Comparison of ENCODE assay signal across 8 mouse cellular contexts in genomic region chr9:61946623-61947401, GRCm38 (mm10). TPM values are rescaled to one million over a fixed set of nuclear protein-coding genes. Genes with fewer than 3 reads are reported as not detected.
DNase-seq lines count a peak whose midpoint lies in the region; ATAC-seq and TF ChIP-seq lines count a peak whose summit lies in the region.

Gene Kif23, minus strand, starts transcription at chr9:61946774.

- peak within 1 kb of the TSS; percentile 71 for H3K27ac ChIP-seq in ES-E14 (ENCODE audit: insufficient read depth, low read depth, low read length, poor library complexity, severe bottlenecking)
- H3K27ac ChIP-seq in forebrain, embryonic 16.5 days (ENCODE audit: low read length) = peak within 1 kb of the TSS; percentile 17; the same call in 1 of the 2 replicates
- H3K27ac ChIP-seq in layer of hippocampus, adult 2 months = peak within 1 kb of the TSS; percentile 55
- H3K27ac ChIP-seq in lung, embryonic 14.5 days (ENCODE audit: low read depth) = peak within 1 kb of the TSS; percentile 90
- H3K27ac ChIP-seq in olfactory bulb, adult 2 months (ENCODE audit: insufficient read depth, low read depth, low read length) = no peak within 1 kb of the TSS
- H3K27ac ChIP-seq in thymus, adult 2 months (ENCODE audit: control insufficient read depth, insufficient read depth, low read length) = no peak within 1 kb of the TSS

- in situ Hi-C loops in ES-E14 (cut with MboI; ENCODE audit: low sequenced_read_pairs in 2 of 2, unreplicated experiment in 2 of 2) = no loop called here

- intact Hi-C loops in heart, postnatal 36 days (cut with DNase I) = loop anchor here (5.0 kb wide), 1 partner anchor 175 kb away; the partner anchor contains the start of gene Glce

- TF ChIP-seq CTCF in layer of hippocampus, adult 2 months (conservative IDR thresholded peaks at IDR 0.05) = peak; percentile 91
- TF ChIP-seq CTCF in lung, embryonic 14.5 days (IDR thresholded peaks at IDR 0.05; ENCODE audit: low read depth) = peak; percentile 60
- peak; percentile 77 for TF ChIP-seq CTCF in olfactory bulb, adult 2 months (IDR thresholded peaks at IDR 0.05; ENCODE audit: insufficient read depth, low read depth, low read length)
- peak; percentile 87; the same call in 1 of the 2 replicates for TF ChIP-seq CTCF in thymus, adult 2 months (IDR thresholded peaks at IDR 0.05; ENCODE audit: borderline replicate concordance, control insufficient read depth, extremely low read depth, insufficient read depth, low read length, poor library complexity)

- H3K36me3 ChIP-seq in ES-E14 (ENCODE audit: control insufficient read depth, insufficient read depth, low read length, poor library complexity, severe bottlenecking) = peaks cover 6% of the 10 kb centered on the region
- H3K36me3 ChIP-seq in forebrain, embryonic 16.5 days (ENCODE audit: control insufficient read depth, insufficient read depth) = no peaks in the 10 kb centered on the region
- H3K36me3 ChIP-seq in lung, embryonic 14.5 days (ENCODE audit: insufficient read depth) = peaks cover 28% of the 10 kb centered on the region
- H3K36me3 ChIP-seq in thymus, adult 2 months (ENCODE audit: control insufficient read depth, insufficient read depth, low read length) = peaks cover 8% of the 10 kb centered on the region; the same call in 1 of the 2 replicates

- H3K27me3 ChIP-seq in forebrain, embryonic 16.5 days (replicated peaks; ENCODE audit: control insufficient read depth, insufficient read depth, low read length) = no peaks in the 10 kb centered on the region
- no peaks in the 10 kb centered on the region for H3K27me3 ChIP-seq in lung, embryonic 14.5 days (ENCODE audit: insufficient read depth, low read length)
- no peaks in the 10 kb centered on the region for H3K27me3 ChIP-seq in thymus, adult 2 months (ENCODE audit: control insufficient read depth, insufficient read depth, low read length)

- H3K9me3 ChIP-seq in ES-E14 (ENCODE audit: control insufficient read depth, insufficient read depth, low read depth, low read length) = no peaks in the 10 kb centered on the region
- no peaks in the 10 kb centered on the region for H3K9me3 ChIP-seq in forebrain, embryonic 16.5 days (ENCODE audit: control insufficient read depth, low read length)
- no peaks in the 10 kb centered on the region for H3K9me3 ChIP-seq in lung, embryonic 14.5 days (ENCODE audit: low read depth, low read length)

- under 1% methylated on average over 44 of the region's 44 CpGs for WGBS in forebrain, embryonic 16.5 days
- under 1% methylated on average over 44 of the region's 44 CpGs for WGBS in lung, embryonic 14.5 days
- under 1% methylated on average over 44 of the region's 44 CpGs for WGBS in olfactory bulb, adult 2 months
- under 1% methylated on average over 44 of the region's 44 CpGs for WGBS in thymus, adult 2 months

- H3K9ac ChIP-seq in ES-E14 (ENCODE audit: insufficient read depth, low read depth, low read length, poor library complexity, severe bottlenecking) = peak within 1 kb of the TSS; percentile 88
- peak within 1 kb of the TSS; percentile 73 for H3K9ac ChIP-seq in forebrain, embryonic 16.5 days (replicated peaks; ENCODE audit: low read depth, low read length)
- peak within 1 kb of the TSS; percentile 77 for H3K9ac ChIP-seq in lung, embryonic 14.5 days

- H3K4me2 ChIP-seq in forebrain, embryonic 16.5 days (ENCODE audit: low read length) = peak within 1 kb of the TSS; percentile 99
- H3K4me2 ChIP-seq in lung, embryonic 14.5 days = peak within 1 kb of the TSS; percentile 72

- peak within 1 kb of the TSS; percentile 86 for H3K4me3 ChIP-seq in ES-E14 (ENCODE audit: insufficient read depth in 1 of 2, low read depth in 1 of 2, low read length in 2 of 2, poor library complexity in 1 of 2, severe bottlenecking in 1 of 2)
- peak within 1 kb of the TSS; percentile 73 for H3K4me3 ChIP-seq in forebrain, embryonic 16.5 days (replicated peaks; ENCODE audit: low read length)
- H3K4me3 ChIP-seq in layer of hippocampus, adult 2 months = peak within 1 kb of the TSS; percentile 75
- H3K4me3 ChIP-seq in lung, embryonic 14.5 days (ENCODE audit: low read depth, low read length) = peak within 1 kb of the TSS; percentile 90
- H3K4me3 ChIP-seq in olfactory bulb, adult 2 months (ENCODE audit: insufficient read depth, low read depth, low read length) = peak within 1 kb of the TSS; percentile 62
- H3K4me3 ChIP-seq in thymus, adult 2 months (ENCODE audit: control insufficient read depth, insufficient read depth, low read length) = peak within 1 kb of the TSS; percentile 65

- no peak for TF ChIP-seq POLR2A in olfactory bulb, adult 2 months (IDR thresholded peaks at IDR 0.05; ENCODE audit: insufficient read depth, low read depth, low read length)
- peak; percentile 64; the same call in 1 of the 2 replicates for TF ChIP-seq POLR2A in thymus, adult 2 months (IDR thresholded peaks at IDR 0.05; ENCODE audit: control insufficient read depth, extremely low read depth, insufficient read depth, low read length, poor library complexity)

- peaks cover 5 to 8% of the 10 kb centered on the region in 2 experiments; a peak in 3 of 4 replicates for H3K4me1 ChIP-seq in ES-E14 (ENCODE audit: control insufficient read depth in 2 of 2, insufficient read depth in 2 of 2, low read length in 2 of 2, poor library complexity in 1 of 2)
- peaks cover 10% of the 10 kb centered on the region for H3K4me1 ChIP-seq in forebrain, embryonic 16.5 days (replicated peaks; ENCODE audit: control insufficient read depth, insufficient read depth, low read length)
- H3K4me1 ChIP-seq in lung, embryonic 14.5 days (ENCODE audit: insufficient read depth) = 0 out of 2 replicates have a peak, but pooled peaks cover 3% of the 10 kb centered on the region
- H3K4me1 ChIP-seq in olfactory bulb, adult 2 months (ENCODE audit: control insufficient read depth, insufficient read depth, low read length) = peaks cover 7% of the 10 kb centered on the region; the same call in 1 of the 2 replicates
- peaks cover 3% of the 10 kb centered on the region for H3K4me1 ChIP-seq in thymus, adult 2 months (replicated peaks; ENCODE audit: control insufficient read depth, insufficient read depth, low read length)

- peak; percentile 95 for ATAC-seq in forebrain, embryonic 16.5 days
- ATAC-seq in lung, embryonic 14.5 days (ENCODE audit: insufficient read depth) = peak; percentile 94

- DNase-seq in ES-E14 (ENCODE audit: low read depth, low spot score) = peak; percentile 95
- DNase-seq in cerebellum, adult 11-12 months = peak; percentile 88
- DNase-seq in heart, postnatal 36 days = peak; percentile 98
- peak; percentile 89 to 94 for DNase-seq in layer of hippocampus, adult 2 months (ENCODE audit: low spot score in 2 of 2)
- peak; percentile 98 for DNase-seq in lung, embryonic 14.5 days
- peak; percentile 99 for DNase-seq in thymus, adult 2 months

TF ChIP-seq in ES-E14, 5 proteins besides CTCF, POLR2A, EP300 and RAD21:
- TF ChIP-seq ZNF384 (IDR thresholded peaks at IDR 0.05; ENCODE audit: low read depth, low read length) (no peak), CHD2 (IDR thresholded peaks at IDR 0.05; ENCODE audit: low read depth, low read length) (no peak), HCFC1 (IDR thresholded peaks at IDR 0.05; ENCODE audit: borderline replicate concordance, insufficient read depth, low read length) (0 out of 2 replicates have a peak, but pooled peaks have one; percentile 12)
TF ChIP-seq in ES-E14: peak in this region for 1.

RNA-seq across cellular contexts. Expression of gene Kif23, which starts in this region (rescaled TPM):
- 84.3 and 87.1 TPM in 2 replicates for total RNA-seq in ES-E14 (2012; rRNA removed)
- 36.6 and 37.5 TPM in 2 replicates for polyA plus RNA-seq in forebrain, embryonic 16.5 days (2015; fragmentation: Nextera tagmentation; extraction: Ambion mirVana)
- 1 to 10 TPM; 1.7 to 2.4 TPM for total RNA-seq in heart, postnatal 36 days (2021)
- 1 to 10 TPM; 1.5 to 3.9 TPM for total RNA-seq in layer of hippocampus, adult 2 months (2021)
- polyA plus RNA-seq in lung, embryonic 14.5 days (2014; fragmentation: Nextera tagmentation; extraction: Ambion mirVana) = 157 and 164 TPM in 2 replicates
- polyA plus RNA-seq in olfactory bulb, adult 2 months (2012; ENCODE audit: insufficient read depth, insufficient read length, low replicate concordance, missing spikeins) = not detected in 2 replicates
- 28.4 and 33.1 TPM in 2 replicates for polyA plus RNA-seq in thymus, adult 2 months (2012; rRNA removed)

Comparison
In these comparisons a context has a peak if more than half of its experiments do, and no peak if none do; other contexts are left out.
1. RNA of gene Kif23 (total RNA-seq): 84.3 to 87.1 TPM in ES-E14; 1.5 to 3.9 TPM in layer of hippocampus, adult 2 months and 1.7 to 2.4 TPM in heart, postnatal 36 days; every median in the first group is over 10 times any median in the second.
2. H3K27ac ChIP-seq: peak in ES-E14 (single experiment), forebrain, embryonic 16.5 days (single experiment), layer of hippocampus, adult 2 months (single experiment) and lung, embryonic 14.5 days (single experiment); none in olfactory bulb, adult 2 months (single experiment) and thymus, adult 2 months (single experiment).
3. Peak in every context shown above with its lines, with median percentiles within 50 percentile points of each other: DNase-seq, H3K4me3 ChIP-seq, H3K9ac ChIP-seq and CTCF ChIP-seq.